Mouse (Mus musculus) liver, postnatal 0 days (tissue): ENCODE data around the gene Gm5431.
"Not testable (repeated sequence)": the region's sequence is repeated elsewhere in the genome, so short reads cannot be mapped to it uniquely, and the experiment has no call there.

Experiments
- CTCF ChIP-seq: sonication (generic); IDR thresholded peaks from 2 replicates; pipeline ENCODE4 v1.5.1; 2016; ENCODE audit warnings: antibody characterized with exemption, low read depth
- EP300 ChIP-seq: IDR thresholded peaks from 2 replicates; pipeline ENCODE4 v1.6.1; 2016; ENCODE audit warnings: antibody characterized with exemption, low read depth, mild to moderate bottlenecking

DNA sequence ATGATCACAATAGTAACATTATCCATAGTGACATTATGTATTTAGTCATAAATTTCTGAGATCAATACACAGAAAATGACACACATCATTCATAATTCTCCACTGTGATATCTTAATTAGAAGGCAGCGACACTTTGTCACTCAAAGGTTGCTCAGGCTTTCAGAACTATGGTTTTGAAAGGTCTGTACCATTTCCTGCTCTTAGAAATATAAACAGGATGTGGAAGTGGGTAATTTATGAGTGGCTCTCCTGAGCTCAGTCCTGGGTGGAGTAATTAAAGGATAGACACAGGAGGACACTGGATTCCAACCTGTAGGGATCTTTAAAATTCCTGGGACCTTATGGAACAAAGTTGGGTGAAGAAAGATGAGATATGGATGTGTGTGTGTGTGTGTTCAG, 31.4 kb upstream of the Gm5431 start:
- TF ChIP-seq CTCF, EP300: not testable (repeated sequence)
